Mouse (Mus musculus) left cerebral cortex, adult 2 months (tissue): ENCODE data around the gene 4931409K22Rik. TPM values are rescaled to one million over a fixed set of nuclear protein-coding genes. Genes with fewer than 3 reads are reported as not detected.

Experiments
- DNase-seq, 2 experiments: peaks; one replicate each; pipeline ENCODE4 v3.0.0; 2021 to 2022; ENCODE audit warnings: low spot score in 2 of 2, mixed read lengths in 1 of 2; ENCODE audit errors: extremely low spot score in 1 of 2
- H3K27ac ChIP-seq: fragments of 200-600 bp; 2 replicates; pipeline ENCODE4 v1.8.1; 2022
- H3K4me3 ChIP-seq: fragments of 200-600 bp; 2 replicates; pipeline ENCODE4 v1.8.1; 2022
- CTCF ChIP-seq: fragments of 200-600 bp; IDR thresholded peaks from 2 replicates; pipeline ENCODE4 v1.8.1; 2022; ENCODE audit warnings: antibody characterized with exemption, mild to moderate bottlenecking, moderate library complexity
- intact Hi-C: fragments of 180-260 bp; cut with DNase I; formaldehyde crosslinking; loops from one replicate; pipeline ENCODE4 v1.15.1; 2025
- total RNA-seq, 2 experiments: library from RNA; stranded (reverse); gene quantifications; 2 replicates each; pipeline ENCODE4 v1.2.3; 2021

Gene 4931409K22Rik
- total RNA-seq, 2 experiments from 2014 or later, result 0.14 TPM; not detected in 1

- no peak overlapping the region for H3K4me3 ChIP-seq
- DNase-seq, result no peak
- intact Hi-C loops, result no loop called here
- TF ChIP-seq CTCF, result no peak
- no peak overlapping the region for H3K27ac ChIP-seq
Observed at GRCm38 (mm10) chr5:24535731-24536130, 20.9 kb downstream of the 4931409K22Rik start.

GRCm38 (mm10) chr5:24534292-24534691, 22.3 kb downstream of the 4931409K22Rik start:
- no peak overlapping the region for H3K27ac ChIP-seq
- intact Hi-C loops, result loop anchor here (5.0 kb wide), 1 partner anchor 118 kb away; no protein-coding TSS in a partner anchor
- H3K4me3 ChIP-seq, result no peak overlapping the region
- TF ChIP-seq CTCF, result peak; percentile 21
- no peak for DNase-seq

- no peak for TF ChIP-seq CTCF
- intact Hi-C loops, result loop anchor here (5.0 kb wide), 1 partner anchor 119 kb away; no protein-coding TSS in a partner anchor
- H3K4me3 ChIP-seq, result no peak overlapping the region
- DNase-seq, result no peak
- H3K27ac ChIP-seq, result no peak overlapping the region
Observed at GRCm38 (mm10) chr5:24533391-24533790, 23.2 kb downstream of the 4931409K22Rik start.

- no peak; the same call in none of the 2 replicates for TF ChIP-seq CTCF
Observed at GRCm38 (mm10) chr5:24530042-24530689, 26.4 kb downstream of the 4931409K22Rik start.

GRCm38 (mm10) chr5:24527780-24528179, 28.8 kb downstream of the 4931409K22Rik start:
- no peak for TF ChIP-seq CTCF
- no peak overlapping the region for H3K4me3 ChIP-seq
- DNase-seq, result no peak
- no peak overlapping the region for H3K27ac ChIP-seq
- intact Hi-C loops, result no loop called here

More at GRCm38 (mm10) chr5:24530042-24530689, 26.4 kb downstream of the 4931409K22Rik start:
- H3K27ac ChIP-seq, result no peak overlapping the region
- no peak overlapping the region for H3K4me3 ChIP-seq
- intact Hi-C loops, result loop anchor here (2.0 to 5.0 kb wide), 2 partner anchors 47 to 122 kb away; no protein-coding TSS in a partner anchor
- peak; percentile 89 to 95 for DNase-seq

GRCm38 (mm10) chr5:24526889-24527230, 29.7 kb downstream of the 4931409K22Rik start, which contains the start of gene Gbx1:
Gene Gbx1 (minus strand): TSS chr5:24527202.
- H3K4me3 ChIP-seq, result peak within 1 kb of the TSS; percentile 35
- H3K27ac ChIP-seq, result no peak within 1 kb of the TSS
- no peak for DNase-seq
- TF ChIP-seq CTCF, result peak; percentile 7
- intact Hi-C loops, result no loop called here

GRCm38 (mm10) chr5:24526190-24526888, 30.3 kb downstream of the 4931409K22Rik start:
- TF ChIP-seq CTCF, result no peak; the same call in 1 of the 2 replicates
- intact Hi-C loops, result no loop called here
- Histone ChIP-seq H3K27ac (no peak overlapping the region), H3K4me3 (peak overlapping the region; percentile 35)
- DNase-seq, result no peak

GRCm38 (mm10) chr5:24525360-24526189, 31.0 kb downstream of the 4931409K22Rik start:
- intact Hi-C loops, result no loop called here
- Histone ChIP-seq H3K27ac (no peak overlapping the region), H3K4me3 (no peak overlapping the region; the same call in 1 of the 2 replicates)
- no peak for TF ChIP-seq CTCF
- no peak for DNase-seq

GRCm38 (mm10) chr5:24524522-24524921, 32.1 kb downstream of the 4931409K22Rik start:
- no peak for DNase-seq
- Histone ChIP-seq H3K27ac (no peak overlapping the region), H3K4me3 (no peak overlapping the region)
- TF ChIP-seq CTCF, result no peak
- intact Hi-C loops, result no loop called here

GRCm38 (mm10) chr5:24523806-24524205, 32.8 kb downstream of the 4931409K22Rik start:
- Histone ChIP-seq H3K4me3 (no peak overlapping the region), H3K27ac (no peak overlapping the region)
- no peak for TF ChIP-seq CTCF
- DNase-seq, result no peak
- intact Hi-C loops, result no loop called here

- intact Hi-C loops, result no loop called here
- DNase-seq, result no peak
- no peak overlapping the region for H3K4me3 ChIP-seq
- TF ChIP-seq CTCF, result no peak
- no peak overlapping the region for H3K27ac ChIP-seq
Observed at GRCm38 (mm10) chr5:24521366-24521765, 35.2 kb downstream of the 4931409K22Rik start.
